Mouse (Mus musculus) embryonic fibroblast, embryonic 13.5 days (primary cell): ENCODE results near the gene Artn.

Experiments
- CTCF ChIP-seq: IDR thresholded peaks from 2 replicates; pipeline ENCODE4 v1.5.1; 2011; ENCODE audit warnings: mild to moderate bottlenecking, control low read depth, low read length, moderate library complexity, borderline replicate concordance; ENCODE audit not compliant: insufficient read depth
- POLR2A ChIP-seq: IDR thresholded peaks from 2 replicates; pipeline ENCODE4 v1.6.1; 2011; ENCODE audit warnings: low read depth, mild to moderate bottlenecking, control low read depth, low read length, moderate library complexity

- TF ChIP-seq CTCF, result no peak
- TF ChIP-seq POLR2A, result no peak
Measured at GRCm38 (mm10) chr4:117898111-117898510, 31.5 kb downstream of the Artn start.
